Mouse (Mus musculus) kidney, embryonic 15.5 days (tissue): ENCODE results near the gene Dcaf11. TPM values are rescaled to one million over a fixed set of nuclear protein-coding genes. Genes with fewer than 3 reads are reported as not detected.

ENCODE experiments used
- ATAC-seq: fragments of 200-750 bp; cut with Nextera tagmentation; replicated peaks from 2 replicates; pipeline ENCODE4 v1.8.0; 2017; ENCODE audit warnings: moderate TSS enrichment; ENCODE audit not compliant: low FRiP score
- H3K27ac ChIP-seq: fragments of 300-500 bp; sonication (generic); 2 replicates; pipeline ENCODE4 v1.5.1; 2015; ENCODE audit warnings: mild to moderate bottlenecking, inconsistent platforms
- H3K27me3 ChIP-seq: fragments of 300-500 bp; sonication (generic); 2 replicates; pipeline ENCODE4 v1.6.1; 2015; ENCODE audit warnings: inconsistent platforms
- H3K36me3 ChIP-seq: fragments of 300-500 bp; sonication (generic); 2 replicates; pipeline ENCODE4 v1.6.1; 2015; ENCODE audit warnings: inconsistent platforms
- H3K4me1 ChIP-seq: fragments of 300-500 bp; sonication (generic); 2 replicates; pipeline ENCODE4 v1.6.1; 2015; ENCODE audit warnings: inconsistent platforms
- H3K4me2 ChIP-seq: fragments of 300-500 bp; sonication (generic); 2 replicates; pipeline ENCODE4 v1.6.1; 2015; ENCODE audit warnings: moderate library complexity, mild to moderate bottlenecking, inconsistent platforms
- H3K4me3 ChIP-seq: fragments of 300-500 bp; sonication (generic); replicated peaks from 2 replicates; pipeline ENCODE4 v1.5.1; 2015; ENCODE audit warnings: mild to moderate bottlenecking, inconsistent platforms
- H3K9ac ChIP-seq: fragments of 300-500 bp; sonication (generic); 2 replicates; pipeline ENCODE4 v1.6.1; 2015; ENCODE audit warnings: mild to moderate bottlenecking, inconsistent platforms
- H3K9me3 ChIP-seq: fragments of 300-500 bp; sonication (generic); replicated peaks from 2 replicates; pipeline ENCODE4 v1.6.1; 2016; ENCODE audit warnings: inconsistent platforms
- WGBS: fragments of 180-500 bp; shearing (Covaris S2); methylation state at CpG from one replicate; pipeline ENCODE4 v1.1.7; 2015; ENCODE audit warnings: mixed read lengths; 5-methylcytosine and 5-hydroxymethylcytosine counted together
- polyA plus RNA-seq: library from polyadenylated mRNA; unstranded; fragments of >200 nt; fragmentation: Nextera tagmentation; extraction: Ambion mirVana; gene quantifications from 2 replicates; pipeline ENCODE4 v1.2.1, GENCODE M21; 2015

The Dcaf11 gene
- polyA plus RNA-seq, 1 experiment from 2014 or later = 93.0 TPM

GRCm38 (mm10) chr14:55536116-55536745, 23.6 kb upstream of the Dcaf11 start:
- WGBS = 54% methylated on average over 6 of the region's 6 CpGs
- Histone ChIP-seq H3K36me3 (no peaks in the 10 kb centered on the region), H3K9me3 (no peaks in the 10 kb centered on the region), H3K4me2 (no peak overlapping the region), H3K9ac (no peak overlapping the region), H3K27me3 (no peaks in the 10 kb centered on the region), H3K27ac (no peak overlapping the region), H3K4me1 (peaks cover 13% of the 10 kb centered on the region), H3K4me3 (no peak overlapping the region)
- no peak for ATAC-seq

- H3K27ac ChIP-seq = peak within 1 kb of the TSS; percentile 94
- peak within 1 kb of the TSS; percentile 76 for H3K4me2 ChIP-seq
- peak within 1 kb of the TSS; percentile 68 for H3K9ac ChIP-seq
- no peaks in the 10 kb centered on the region for H3K27me3 ChIP-seq
- under 1% methylated on average over 32 of the region's 32 CpGs for WGBS
- peak; percentile 97 for ATAC-seq
- H3K9me3 ChIP-seq = no peaks in the 10 kb centered on the region
- peak within 1 kb of the TSS; percentile 65 for H3K4me3 ChIP-seq
- peaks cover 29% of the 10 kb centered on the region for H3K36me3 ChIP-seq
- peaks cover 19% of the 10 kb centered on the region for H3K4me1 ChIP-seq
Observed at GRCm38 (mm10) chr14:55540067-55540786, 19.6 kb upstream of the Dcaf11 start, which contains the start of gene Pck2. TSS of gene Pck2 (plus strand) at chr14:55540266.

DNA sequence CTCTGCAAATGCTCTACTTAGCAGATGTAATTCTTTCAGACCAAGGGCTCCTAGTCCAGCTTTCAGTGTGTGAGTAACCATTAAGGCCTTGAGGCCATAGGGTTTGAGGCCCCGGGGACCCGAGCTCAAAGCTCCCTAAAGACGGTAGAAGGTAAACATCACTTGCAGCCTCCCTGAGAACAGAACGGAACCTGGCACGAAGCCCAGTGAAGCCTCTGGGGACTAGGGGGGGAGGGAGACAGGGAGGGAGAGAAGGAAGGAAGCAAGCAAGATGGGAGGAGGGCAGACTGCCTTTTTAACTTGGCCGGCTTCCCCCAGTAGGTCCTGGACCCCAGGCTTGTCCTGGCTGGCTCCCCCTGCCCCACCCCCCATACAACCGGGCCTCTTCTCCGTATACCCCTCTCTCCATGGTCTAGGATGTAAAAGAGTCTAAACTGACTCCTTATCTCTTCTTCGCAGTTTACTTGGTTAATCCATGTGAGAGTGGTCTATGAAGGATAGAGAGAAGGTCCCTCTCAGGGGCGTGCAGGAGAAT, 19.0 kb upstream of the Dcaf11 start:
- 4% methylated on average over 10 of the region's 10 CpGs for WGBS
- peaks cover 35% of the 10 kb centered on the region for H3K36me3 ChIP-seq
- H3K9ac ChIP-seq = peak overlapping the region; percentile 68
- H3K4me3 ChIP-seq = peak overlapping the region; percentile 65
- no peaks in the 10 kb centered on the region for H3K27me3 ChIP-seq
- peak overlapping the region; percentile 76 for H3K4me2 ChIP-seq
- H3K9me3 ChIP-seq = no peaks in the 10 kb centered on the region
- H3K27ac ChIP-seq = peak overlapping the region; percentile 94
- H3K4me1 ChIP-seq = peaks cover 19% of the 10 kb centered on the region
- ATAC-seq = peak; percentile 27

DNA sequence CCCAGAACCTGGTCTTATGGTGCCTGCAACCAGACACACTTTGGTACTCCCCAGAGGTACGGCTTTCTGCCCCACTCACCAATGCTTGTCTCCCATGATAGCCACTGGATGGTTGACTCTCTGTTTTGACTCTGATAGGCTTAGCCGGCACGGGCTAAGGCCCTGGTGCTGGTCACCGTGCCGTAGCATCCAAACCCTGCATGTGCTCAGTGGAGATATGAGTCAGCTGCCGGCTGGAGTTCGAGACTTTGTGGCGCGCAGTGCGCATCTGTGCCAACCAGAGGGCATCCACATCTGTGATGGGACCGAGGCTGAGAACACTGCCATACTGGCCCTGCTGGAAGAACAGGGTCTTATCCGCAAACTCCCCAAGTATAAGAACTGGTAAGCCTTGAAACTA, 17.5 kb upstream of the Dcaf11 start:
- Histone ChIP-seq H3K9me3 (no peaks in the 10 kb centered on the region), H3K4me3 (no peak overlapping the region), H3K27ac (no peak overlapping the region), H3K4me2 (no peak overlapping the region), H3K36me3 (peaks cover 47% of the 10 kb centered on the region), H3K4me1 (peaks cover 19% of the 10 kb centered on the region), H3K9ac (no peak overlapping the region), H3K27me3 (no peaks in the 10 kb centered on the region)
- 96% methylated on average over 12 of the region's 12 CpGs for WGBS
- ATAC-seq = no peak

- ATAC-seq = no peak
- Histone ChIP-seq H3K4me1 (peaks cover 19% of the 10 kb centered on the region), H3K27me3 (no peaks in the 10 kb centered on the region), H3K9ac (no peak overlapping the region), H3K4me3 (no peak overlapping the region), H3K9me3 (no peaks in the 10 kb centered on the region), H3K27ac (no peak overlapping the region), H3K36me3 (peaks cover 68% of the 10 kb centered on the region), H3K4me2 (no peak overlapping the region)
- WGBS = 83% methylated on average over 9 of the region's 9 CpGs
Observed at GRCm38 (mm10) chr14:55544334-55544733, 15.5 kb upstream of the Dcaf11 start.

GRCm38 (mm10) chr14:55550191-55550590, 9.6 kb upstream of the Dcaf11 start:
- Histone ChIP-seq H3K4me1 (no peaks in the 10 kb centered on the region), H3K36me3 (peaks cover 55% of the 10 kb centered on the region), H3K9ac (no peak overlapping the region), H3K27me3 (no peaks in the 10 kb centered on the region), H3K9me3 (no peaks in the 10 kb centered on the region), H3K4me3 (no peak overlapping the region), H3K27ac (no peak overlapping the region), H3K4me2 (no peak overlapping the region)
- ATAC-seq = no peak
- 93% methylated on average over 6 of the region's 6 CpGs for WGBS

- Histone ChIP-seq H3K9me3 (no peaks in the 10 kb centered on the region), H3K9ac (no peak overlapping the region), H3K36me3 (peaks cover 43% of the 10 kb centered on the region), H3K4me3 (no peak overlapping the region), H3K4me1 (peaks cover 1% of the 10 kb centered on the region; the same call in 1 of the 2 replicates), H3K4me2 (no peak overlapping the region), H3K27ac (no peak overlapping the region), H3K27me3 (no peaks in the 10 kb centered on the region)
- no peak for ATAC-seq
- WGBS = 57% methylated on average over 5 of the region's 5 CpGs
Observed at GRCm38 (mm10) chr14:55551347-55551746, 8.5 kb upstream of the Dcaf11 start.

DNA sequence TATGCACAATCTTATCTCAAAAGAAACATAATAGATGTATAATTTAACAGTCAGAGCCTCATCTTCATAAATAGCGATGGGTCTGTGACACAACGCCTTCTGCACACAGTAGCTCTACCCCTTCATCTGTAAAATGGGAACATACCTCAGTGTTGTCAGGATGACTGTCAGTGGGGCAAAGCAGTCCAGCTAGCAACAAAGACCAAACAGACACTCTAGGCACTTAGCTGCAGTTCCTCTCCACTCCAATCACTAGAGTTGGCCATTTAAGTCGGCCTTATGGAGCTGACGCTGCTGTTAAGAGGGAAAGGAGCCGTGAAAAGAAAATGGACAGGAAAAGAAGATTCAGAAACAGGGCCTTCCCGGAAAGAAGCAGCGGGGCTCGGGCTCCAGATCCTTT, 8.0 kb upstream of the Dcaf11 start:
- Histone ChIP-seq H3K36me3 (peaks cover 40% of the 10 kb centered on the region), H3K27me3 (no peaks in the 10 kb centered on the region), H3K9ac (no peak overlapping the region), H3K4me2 (no peak overlapping the region), H3K9me3 (no peaks in the 10 kb centered on the region), H3K4me1 (peaks cover 5% of the 10 kb centered on the region; the same call in 1 of the 2 replicates), H3K4me3 (no peak overlapping the region), H3K27ac (no peak overlapping the region)
- 92% methylated on average over 8 of the region's 8 CpGs for WGBS
- ATAC-seq = no peak

GRCm38 (mm10) chr14:55554635-55555034, 5.2 kb upstream of the Dcaf11 start:
- Histone ChIP-seq H3K4me1 (peaks cover 18% of the 10 kb centered on the region; the same call in 1 of the 2 replicates), H3K4me3 (no peak overlapping the region), H3K9ac (no peak overlapping the region), H3K27ac (no peak overlapping the region), H3K36me3 (peaks cover 12% of the 10 kb centered on the region), H3K27me3 (no peaks in the 10 kb centered on the region), H3K9me3 (no peaks in the 10 kb centered on the region), H3K4me2 (no peak overlapping the region)
- ATAC-seq = no peak

DNA sequence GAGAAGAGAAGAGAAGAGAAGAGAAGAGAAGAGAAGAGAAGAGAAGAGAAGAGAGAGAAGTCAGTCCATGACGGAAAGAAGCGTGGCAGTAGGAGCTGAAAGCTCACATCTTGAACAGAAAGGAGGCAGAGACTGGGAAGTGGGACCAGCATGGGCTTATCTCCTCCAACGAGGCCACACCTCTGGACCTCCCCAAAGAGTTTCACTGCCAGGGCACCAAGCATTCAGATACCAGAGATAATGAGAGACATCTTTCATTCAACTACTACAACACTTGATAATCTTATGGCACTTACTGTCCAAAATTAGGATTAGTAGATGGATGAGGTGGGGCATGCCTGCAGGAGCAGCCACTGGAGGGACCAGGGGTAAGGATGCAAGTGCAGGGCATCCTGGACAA, 4.0 kb upstream of the Dcaf11 start:
- Histone ChIP-seq H3K27ac (no peak overlapping the region), H3K36me3 (peaks cover under 1% of the 10 kb centered on the region), H3K9ac (no peak overlapping the region), H3K27me3 (no peaks in the 10 kb centered on the region), H3K9me3 (no peaks in the 10 kb centered on the region), H3K4me1 (peaks cover 18% of the 10 kb centered on the region; the same call in 1 of the 2 replicates), H3K4me2 (no peak overlapping the region), H3K4me3 (no peak overlapping the region)
- ATAC-seq = no peak
- WGBS = 79% methylated on average over 3 of the region's 3 CpGs

- Histone ChIP-seq H3K27ac (peak overlapping the region; percentile 84), H3K27me3 (no peaks in the 10 kb centered on the region), H3K4me1 (peaks cover 29% of the 10 kb centered on the region), H3K9ac (no peak overlapping the region), H3K4me3 (no peak overlapping the region), H3K4me2 (peak overlapping the region; percentile 20; the same call in 1 of the 2 replicates), H3K9me3 (no peaks in the 10 kb centered on the region), H3K36me3 (no peaks in the 10 kb centered on the region)
- no peak for ATAC-seq
- WGBS = 19% methylated on average over 5 of the region's 5 CpGs
Observed at GRCm38 (mm10) chr14:55557003-55557402, 2.8 kb upstream of the Dcaf11 start.

DNA sequence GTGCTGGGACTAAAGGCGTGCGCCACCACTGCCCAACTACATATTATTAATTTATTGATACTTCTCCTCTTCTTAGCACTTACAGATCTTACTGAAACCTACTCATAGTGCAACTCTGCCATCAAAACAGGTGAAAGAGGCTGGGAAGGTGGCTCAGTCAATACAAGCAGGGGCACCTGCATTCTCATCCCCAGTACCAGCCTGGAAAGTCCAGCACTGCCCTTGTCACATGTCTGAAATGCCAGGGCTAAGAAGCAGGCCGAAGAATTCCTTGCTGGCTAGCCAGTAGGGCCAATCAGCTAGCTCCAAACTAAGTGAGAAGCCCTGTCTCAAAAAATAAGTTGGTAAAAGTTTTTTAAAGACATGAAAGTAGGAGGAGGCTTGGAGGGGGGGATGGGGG, 2.2 kb upstream of the Dcaf11 start:
- peak overlapping the region; percentile 84 for H3K27ac ChIP-seq
- peaks cover 35% of the 10 kb centered on the region for H3K4me1 ChIP-seq
- peaks cover 2% of the 10 kb centered on the region for H3K36me3 ChIP-seq
- 86% methylated on average over 3 of the region's 3 CpGs for WGBS
- no peaks in the 10 kb centered on the region for H3K27me3 ChIP-seq
- H3K4me2 ChIP-seq = no peak overlapping the region
- H3K4me3 ChIP-seq = no peak overlapping the region
- H3K9ac ChIP-seq = no peak overlapping the region
- no peak for ATAC-seq
- no peaks in the 10 kb centered on the region for H3K9me3 ChIP-seq
